Comparison of ENCODE assay signal across 21 mouse cellular contexts in genomic region chr5:64285289-64285688, GRCm38 (mm10).
A peak's percentile ranks its signal among the peaks of the same experiment; 100 is the strongest.
DNase-seq lines count a peak whose midpoint lies in the region; ATAC-seq lines count a peak whose summit lies in the region.
"Had no signal": no experiment of that assay in that cellular context is flagged by ENCODE, and none has a peak within 500 bp of the region (broad histone marks: within the 10 kb centered on the region; RNA-seq: fewer than 3 reads in every experiment).

No protein-coding gene starts in this region.

- H3K27me3 ChIP-seq in embryonic facial prominence, embryonic 11.5 days (ENCODE audit: control insufficient read depth, insufficient read depth, low read length), result no peaks in the 10 kb centered on the region
- no peaks in the 10 kb centered on the region for H3K27me3 ChIP-seq in embryonic facial prominence, embryonic 10.5 days (replicated peaks; ENCODE audit: low read depth, poor library complexity, severe bottlenecking)
- no peaks in the 10 kb centered on the region for H3K27me3 ChIP-seq in limb, embryonic 11.5 days (ENCODE audit: control insufficient read depth, insufficient read depth, low read length)
- H3K27me3 ChIP-seq in limb, embryonic 10.5 days (ENCODE audit: low read depth, poor library complexity, severe bottlenecking), result no peaks in the 10 kb centered on the region
- no peaks in the 10 kb centered on the region for H3K27me3 ChIP-seq in limb, embryonic 12.5 days
- H3K27me3 ChIP-seq: CH12.LX, Patski had no signal

- no peak overlapping the region for H3K4me2 ChIP-seq in embryonic facial prominence, embryonic 11.5 days (ENCODE audit: low read depth, low read length)
- no peak overlapping the region for H3K4me2 ChIP-seq in limb, embryonic 11.5 days (ENCODE audit: low read depth, severe bottlenecking)
- H3K4me2 ChIP-seq in limb, embryonic 12.5 days, result no peak overlapping the region

- ATAC-seq in embryonic facial prominence, embryonic 11.5 days (replicated peaks; ENCODE audit: insufficient number of reproducible peaks, low FRiP score, low TSS enrichment, low read depth), result 0 out of 2 replicates have a peak, but pooled peaks have one; percentile 58
- ATAC-seq in limb, embryonic 11.5 days (ENCODE audit: insufficient number of reproducible peaks, low FRiP score, low TSS enrichment, low read depth), result 0 out of 2 replicates have a peak, but pooled peaks have one; percentile 52
- peak; percentile 44; the same call in 1 of the 2 replicates for ATAC-seq in limb, embryonic 12.5 days (ENCODE audit: insufficient number of reproducible peaks, insufficient read depth, low FRiP score, low TSS enrichment, low read depth)
- ATAC-seq: activated CD4-positive, CD25-positive, alpha-beta regulatory T cell, adult 4 months; CD4-positive, CD25-positive, alpha-beta regulatory T cell, adult 4 months; Patski had no signal

- H3K4me3 ChIP-seq in embryonic facial prominence, embryonic 11.5 days (ENCODE audit: low read depth, low read length), result no peak overlapping the region
- no peak overlapping the region for H3K4me3 ChIP-seq in embryonic facial prominence, embryonic 10.5 days
- no peak overlapping the region for H3K4me3 ChIP-seq in limb, embryonic 11.5 days (ENCODE audit: low read depth, low read length)
- H3K4me3 ChIP-seq in limb, embryonic 10.5 days, result no peak overlapping the region
- H3K4me3 ChIP-seq in limb, embryonic 12.5 days (replicated peaks), result no peak overlapping the region

- no peak overlapping the region for H3K9ac ChIP-seq in embryonic facial prominence, embryonic 11.5 days (replicated peaks; ENCODE audit: low read length)
- H3K9ac ChIP-seq in limb, embryonic 11.5 days (ENCODE audit: low read length), result no peak overlapping the region
- H3K9ac ChIP-seq in limb, embryonic 12.5 days (replicated peaks), result no peak overlapping the region

- H3K9me3 ChIP-seq in embryonic facial prominence, embryonic 11.5 days (replicated peaks; ENCODE audit: control insufficient read depth, low read length), result no peaks in the 10 kb centered on the region
- H3K9me3 ChIP-seq in embryonic facial prominence, embryonic 10.5 days, result no peaks in the 10 kb centered on the region
- H3K9me3 ChIP-seq in limb, embryonic 11.5 days (ENCODE audit: control insufficient read depth, low read length), result no peaks in the 10 kb centered on the region
- H3K9me3 ChIP-seq in limb, embryonic 10.5 days (replicated peaks), result no peaks in the 10 kb centered on the region
- no peaks in the 10 kb centered on the region for H3K9me3 ChIP-seq in limb, embryonic 12.5 days
- H3K9me3 ChIP-seq: G1E had no signal

- no peaks in the 10 kb centered on the region for H3K4me1 ChIP-seq in embryonic facial prominence, embryonic 11.5 days (ENCODE audit: control insufficient read depth, insufficient read depth, low read length)
- peaks cover 9% of the 10 kb centered on the region for H3K4me1 ChIP-seq in embryonic facial prominence, embryonic 10.5 days
- no peaks in the 10 kb centered on the region for H3K4me1 ChIP-seq in limb, embryonic 11.5 days (ENCODE audit: control insufficient read depth, insufficient read depth, low read length)
- H3K4me1 ChIP-seq in limb, embryonic 10.5 days, result no peaks in the 10 kb centered on the region
- H3K4me1 ChIP-seq in limb, embryonic 12.5 days (replicated peaks), result no peaks in the 10 kb centered on the region

- DNase-seq in embryonic facial prominence, embryonic 11.5 days (ENCODE audit: low spot score), result no peak
- no peak for DNase-seq in embryonic facial prominence, embryonic 10.5 days (ENCODE audit: low spot score)
- DNase-seq in limb, embryonic 11.5 days (ENCODE audit: low spot score), result no peak
- DNase-seq in limb, embryonic 10.5 days (ENCODE audit: low spot score), result no peak
- no peak for DNase-seq in natural killer cell, adult 2 months (ENCODE audit: low spot score in 2 of 2)
- DNase-seq: adrenal gland, adult 2 months; adrenal gland, adult 8-10 months; adrenal gland, postnatal 10 days; adrenal gland, postnatal 14 days; adrenal gland, postnatal 25 days; adrenal gland, postnatal 36 days; B cell, adult 2 months; cerebellum, adult 11 months; cerebellum, adult 11-12 months; cerebellum, adult 18-20 months had no signal

- H3K36me3 ChIP-seq in embryonic facial prominence, embryonic 11.5 days (replicated peaks; ENCODE audit: control insufficient read depth, insufficient read depth, low read depth, low read length), result peaks cover 2% of the 10 kb centered on the region
- peaks cover 71% of the 10 kb centered on the region for H3K36me3 ChIP-seq in embryonic facial prominence, embryonic 10.5 days (replicated peaks)
- peaks cover 9% of the 10 kb centered on the region; the same call in 1 of the 2 replicates for H3K36me3 ChIP-seq in limb, embryonic 11.5 days (ENCODE audit: control insufficient read depth, insufficient read depth, low read length)
- H3K36me3 ChIP-seq in limb, embryonic 10.5 days, result peaks cover 73% of the 10 kb centered on the region
- H3K36me3 ChIP-seq in limb, embryonic 12.5 days, result peaks cover 74% of the 10 kb centered on the region

- H3K27ac ChIP-seq in embryonic facial prominence, embryonic 11.5 days (replicated peaks; ENCODE audit: low read depth, low read length), result no peak overlapping the region
- no peak overlapping the region for H3K27ac ChIP-seq in embryonic facial prominence, embryonic 10.5 days (replicated peaks)
- no peak overlapping the region for H3K27ac ChIP-seq in limb, embryonic 11.5 days (replicated peaks; ENCODE audit: low read depth, low read length)
- no peak overlapping the region for H3K27ac ChIP-seq in limb, embryonic 10.5 days
- H3K27ac ChIP-seq in limb, embryonic 12.5 days, result no peak overlapping the region

- WGBS in embryonic facial prominence, embryonic 11.5 days, result 89% methylated on average over 4 of the region's 4 CpGs
- 86% methylated on average over 4 of the region's 4 CpGs for WGBS in embryonic facial prominence, embryonic 10.5 days
- WGBS in limb, embryonic 11.5 days, result 95% methylated on average over 4 of the region's 4 CpGs
- WGBS in limb, embryonic 10.5 days, result 92% methylated on average over 4 of the region's 4 CpGs
- 85% methylated on average over 4 of the region's 4 CpGs for WGBS in limb, embryonic 12.5 days
